Mouse (Mus musculus) midbrain, embryonic 15.5 days (tissue): Measurements from ENCODE around the gene Platr17. TPM values are rescaled to one million over a fixed set of nuclear protein-coding genes. Genes with fewer than 3 reads are reported as not detected.
"Not testable (repeated sequence)": the region's sequence is repeated elsewhere in the genome, so short reads cannot be mapped to it uniquely, and the experiment has no call there.

Experiments
- ATAC-seq: fragments of 200-750 bp; cut with Nextera tagmentation; replicated peaks from 2 replicates; pipeline ENCODE4 v1.8.0; 2017; ENCODE audit warnings: moderate TSS enrichment
- H3K27ac ChIP-seq: fragments of 300-500 bp; sonication (generic); 2 replicates; pipeline ENCODE4 v1.5.1; 2015; ENCODE audit warnings: mild to moderate bottlenecking, inconsistent platforms
- H3K27me3 ChIP-seq: fragments of 300-500 bp; sonication (generic); replicated peaks from 2 replicates; pipeline ENCODE4 v1.6.1; 2015; ENCODE audit warnings: inconsistent platforms
- H3K36me3 ChIP-seq: fragments of 300-500 bp; sonication (generic); replicated peaks from 2 replicates; pipeline ENCODE4 v1.6.1; 2015; ENCODE audit warnings: inconsistent platforms
- H3K4me1 ChIP-seq: fragments of 300-500 bp; sonication (generic); 2 replicates; pipeline ENCODE4 v1.6.1; 2015; ENCODE audit warnings: inconsistent platforms
- H3K4me2 ChIP-seq: fragments of 300-500 bp; sonication (generic); 2 replicates; pipeline ENCODE4 v1.6.1; 2015; ENCODE audit warnings: inconsistent platforms, mild to moderate bottlenecking, moderate library complexity
- H3K4me3 ChIP-seq: fragments of 300-500 bp; sonication (generic); 2 replicates; pipeline ENCODE4 v1.5.1; 2015; ENCODE audit warnings: mild to moderate bottlenecking, inconsistent platforms
- H3K9ac ChIP-seq: fragments of 300-500 bp; sonication (generic); 2 replicates; pipeline ENCODE4 v1.6.1; 2015; ENCODE audit warnings: mild to moderate bottlenecking, inconsistent platforms
- H3K9me3 ChIP-seq: fragments of 300-500 bp; sonication (generic); 2 replicates; pipeline ENCODE4 v1.6.1; 2016; ENCODE audit warnings: inconsistent platforms
- WGBS: fragments of 180-500 bp; shearing (Covaris S2); methylation state at CpG from one replicate; pipeline ENCODE4 v1.1.7; 2015; ENCODE audit warnings: mixed read lengths; 5-methylcytosine and 5-hydroxymethylcytosine counted together
- polyA plus RNA-seq: library from polyadenylated mRNA; unstranded; fragments of >200 nt; fragmentation: Nextera tagmentation; extraction: Ambion mirVana; gene quantifications from 2 replicates; pipeline ENCODE4 v1.2.1, GENCODE M21; 2015

Platr17 gene
- 0.50 and 0.51 TPM in 2 replicates for polyA plus RNA-seq

- ATAC-seq, H3K27ac ChIP-seq, H3K27me3 ChIP-seq, H3K4me1 ChIP-seq, H3K36me3 ChIP-seq, H3K9ac ChIP-seq, H3K9me3 ChIP-seq, H3K4me2 ChIP-seq, H3K4me3 ChIP-seq: not testable (repeated sequence)
- 36% methylated on average over 3 of the region's 4 CpGs for WGBS
Observed at GRCm38 (mm10) chr17:33904835-33905234, at the start of gene Platr17. Platr17 (plus strand) TSS chr17:33905135.

GRCm38 (mm10) chr17:33857816-33858215, 47.1 kb upstream of the Platr17 start:
- no peak for ATAC-seq
- no peak overlapping the region for H3K4me2 ChIP-seq
- no peak overlapping the region for H3K27ac ChIP-seq
- H3K4me3 ChIP-seq = no peak overlapping the region
- no peaks in the 10 kb centered on the region for H3K4me1 ChIP-seq
- no peak overlapping the region for H3K9ac ChIP-seq
- 60% methylated on average over 4 of the region's 4 CpGs for WGBS
- H3K9me3 ChIP-seq = 0 out of 2 replicates have a peak, but pooled peaks cover 4% of the 10 kb centered on the region
- no peaks in the 10 kb centered on the region for H3K27me3 ChIP-seq
- no peaks in the 10 kb centered on the region for H3K36me3 ChIP-seq

- Histone ChIP-seq H3K36me3 (no peaks in the 10 kb centered on the region), H3K4me2 (no peak overlapping the region), H3K4me1 (no peaks in the 10 kb centered on the region), H3K27ac (no peak overlapping the region), H3K27me3 (no peaks in the 10 kb centered on the region), H3K9ac (no peak overlapping the region), H3K9me3 (no peaks in the 10 kb centered on the region), H3K4me3 (no peak overlapping the region)
- ATAC-seq = no peak
- WGBS = 40% methylated on average over 9 of the region's 9 CpGs
Observed at GRCm38 (mm10) chr17:33865330-33866030, 39.5 kb upstream of the Platr17 start.

GRCm38 (mm10) chr17:33873537-33873936, 31.4 kb upstream of the Platr17 start, which contains the start of gene Gm7029:
Gm7029 (plus strand) TSS chr17:33873837.
- H3K27me3 ChIP-seq, H3K4me3 ChIP-seq, H3K36me3 ChIP-seq, H3K9me3 ChIP-seq, H3K27ac ChIP-seq, ATAC-seq, H3K4me1 ChIP-seq, H3K9ac ChIP-seq, H3K4me2 ChIP-seq: not testable (repeated sequence)
- WGBS = 82% methylated on average over 3 of the region's 12 CpGs

- no peak overlapping the region for H3K27ac ChIP-seq
- ATAC-seq = no peak
- H3K4me1 ChIP-seq = no peaks in the 10 kb centered on the region
- H3K9ac ChIP-seq = no peak overlapping the region
- no peaks in the 10 kb centered on the region for H3K27me3 ChIP-seq
- no peak overlapping the region for H3K4me2 ChIP-seq
- WGBS = 91% methylated on average over 11 of the region's 11 CpGs
- H3K36me3 ChIP-seq = no peaks in the 10 kb centered on the region
- H3K9me3 ChIP-seq = no peaks in the 10 kb centered on the region
- no peak overlapping the region for H3K4me3 ChIP-seq
Observed at GRCm38 (mm10) chr17:33874411-33874810, 30.5 kb upstream of the Platr17 start.

GRCm38 (mm10) chr17:33875797-33876196, 29.1 kb upstream of the Platr17 start:
- not testable (repeated sequence) for H3K4me1 ChIP-seq, H3K9me3 ChIP-seq, H3K27me3 ChIP-seq, H3K27ac ChIP-seq, H3K4me2 ChIP-seq, H3K4me3 ChIP-seq, ATAC-seq, H3K9ac ChIP-seq, H3K36me3 ChIP-seq
- WGBS = 80% methylated on average over 5 of the region's 5 CpGs

- not testable (repeated sequence) for H3K4me3 ChIP-seq, H3K4me1 ChIP-seq, H3K27me3 ChIP-seq, H3K27ac ChIP-seq, H3K36me3 ChIP-seq, ATAC-seq, H3K4me2 ChIP-seq, H3K9ac ChIP-seq, H3K9me3 ChIP-seq
- WGBS = 90% methylated on average over 10 of the region's 11 CpGs
Observed at GRCm38 (mm10) chr17:33884320-33884719, 20.6 kb upstream of the Platr17 start.

- not testable (repeated sequence) for H3K9me3 ChIP-seq, H3K4me3 ChIP-seq, H3K27me3 ChIP-seq, H3K27ac ChIP-seq, H3K9ac ChIP-seq, H3K4me1 ChIP-seq, ATAC-seq, H3K4me2 ChIP-seq, H3K36me3 ChIP-seq
- WGBS = 82% methylated on average over 2 of the region's 2 CpGs
Observed at GRCm38 (mm10) chr17:33887802-33888201, 17.1 kb upstream of the Platr17 start.

GRCm38 (mm10) chr17:33888230-33888629, 16.7 kb upstream of the Platr17 start:
- H3K9ac ChIP-seq, H3K27ac ChIP-seq, ATAC-seq, H3K4me2 ChIP-seq, H3K36me3 ChIP-seq, H3K27me3 ChIP-seq, H3K4me3 ChIP-seq, H3K4me1 ChIP-seq, H3K9me3 ChIP-seq: not testable (repeated sequence)

- peak overlapping the region; percentile 32 for H3K9ac ChIP-seq
- H3K27ac ChIP-seq, H3K27me3 ChIP-seq, H3K9me3 ChIP-seq, H3K36me3 ChIP-seq, H3K4me1 ChIP-seq, ATAC-seq: not testable (repeated sequence)
- WGBS = under 1% methylated on average over 44 of the region's 44 CpGs
- H3K4me3 ChIP-seq = peak overlapping the region; percentile 61
- peak overlapping the region; percentile 84 for H3K4me2 ChIP-seq
Observed at GRCm38 (mm10) chr17:33889941-33890532, 14.9 kb upstream of the Platr17 start.

GRCm38 (mm10) chr17:33890533-33891059, 14.3 kb upstream of the Platr17 start, which contains the start of gene Kifc1:
Kifc1 (minus strand) TSS chr17:33890661.
- H3K9me3 ChIP-seq = no peaks in the 10 kb centered on the region
- peak within 1 kb of the TSS; percentile 32 for H3K9ac ChIP-seq
- ATAC-seq = peak; percentile 100
- peak within 1 kb of the TSS; percentile 61 for H3K4me3 ChIP-seq
- peaks cover 7% of the 10 kb centered on the region for H3K4me1 ChIP-seq
- no peaks in the 10 kb centered on the region for H3K27me3 ChIP-seq
- no peak within 1 kb of the TSS for H3K27ac ChIP-seq
- no peaks in the 10 kb centered on the region for H3K36me3 ChIP-seq
- under 1% methylated on average over 48 of the region's 49 CpGs for WGBS
- H3K4me2 ChIP-seq = peak within 1 kb of the TSS; percentile 84

- Histone ChIP-seq H3K27ac (no peak overlapping the region), H3K9me3 (no peaks in the 10 kb centered on the region), H3K4me2 (no peak overlapping the region), H3K4me1 (peaks cover 7% of the 10 kb centered on the region), H3K9ac (no peak overlapping the region), H3K27me3 (no peaks in the 10 kb centered on the region), H3K4me3 (no peak overlapping the region), H3K36me3 (no peaks in the 10 kb centered on the region)
- ATAC-seq = no peak
- WGBS = 69% methylated on average over 2 of the region's 2 CpGs
Observed at GRCm38 (mm10) chr17:33891357-33891756, 13.6 kb upstream of the Platr17 start.

- H3K36me3 ChIP-seq, H3K9me3 ChIP-seq, H3K4me3 ChIP-seq, H3K27ac ChIP-seq, H3K9ac ChIP-seq, H3K4me1 ChIP-seq, H3K27me3 ChIP-seq, H3K4me2 ChIP-seq, ATAC-seq: not testable (repeated sequence)
- 70% methylated on average over 6 of the region's 6 CpGs for WGBS
Observed at GRCm38 (mm10) chr17:33891892-33892291, 13.0 kb upstream of the Platr17 start.
